ENCODE assay signal across 14 mouse cellular contexts in the genomic region with DNA sequence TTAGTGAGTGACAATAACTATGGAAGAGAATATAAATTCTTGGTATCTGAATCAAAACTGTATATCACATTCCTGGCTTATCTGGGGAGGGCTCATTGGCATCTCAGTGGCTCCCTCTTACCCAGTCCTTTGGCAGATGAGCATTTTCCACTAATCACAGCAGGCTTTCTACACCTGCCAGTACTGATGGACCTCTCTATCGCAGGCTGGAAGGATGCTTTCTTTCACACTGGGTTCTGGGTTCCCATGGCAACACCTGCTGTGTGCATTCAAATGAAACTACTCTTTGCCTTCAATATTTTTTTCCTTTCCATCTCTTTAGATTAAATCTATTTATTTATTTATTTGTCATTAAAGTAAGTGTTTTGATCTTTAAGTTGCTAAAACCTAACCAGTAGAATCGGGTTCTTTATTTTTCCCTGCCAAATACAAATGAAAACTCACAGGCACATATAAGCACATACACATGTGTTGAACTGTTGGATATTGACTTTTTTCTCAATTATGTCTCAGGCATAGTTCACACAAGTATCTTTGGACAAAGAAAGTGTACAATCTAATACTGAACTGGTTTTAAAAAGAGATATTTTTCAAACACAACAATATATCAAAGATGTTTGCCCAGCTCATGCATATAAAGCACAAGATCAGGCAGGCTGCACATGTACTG.
DNase-seq lines count a peak whose midpoint lies in the region; ATAC-seq lines count a peak whose summit lies in the region.
"Had no signal": no experiment of that assay in that cellular context is flagged by ENCODE, and none has a peak within 500 bp of the region (broad histone marks: within the 10 kb centered on the region; RNA-seq: fewer than 3 reads in every experiment).

No protein-coding gene starts in this region.

- no peaks in the 10 kb centered on the region for H3K9me3 ChIP-seq in neural tube, embryonic 12.5 days
- H3K9me3 ChIP-seq in hindbrain, embryonic 14.5 days (ENCODE audit: control insufficient read depth, low read length): no peaks in the 10 kb centered on the region
- H3K9me3 ChIP-seq: embryonic facial prominence, embryonic 12.5 days; lung, embryonic 15.5 days had no signal

- no peaks in the 10 kb centered on the region for H3K36me3 ChIP-seq in neural tube, embryonic 12.5 days
- no peaks in the 10 kb centered on the region for H3K36me3 ChIP-seq in hindbrain, embryonic 14.5 days (replicated peaks; ENCODE audit: control insufficient read depth, insufficient read depth)
- H3K36me3 ChIP-seq: embryonic facial prominence, embryonic 12.5 days; lung, embryonic 15.5 days had no signal

- WGBS in neural tube, embryonic 12.5 days: 68% methylated on average over 2 of the region's 2 CpGs
- 43% methylated on average over 2 of the region's 2 CpGs for WGBS in hindbrain, embryonic 14.5 days

- peak; percentile 56; the same call in 1 of the 2 replicates for ATAC-seq in neural tube, embryonic 12.5 days (ENCODE audit: low FRiP score, low read depth)
- ATAC-seq in hindbrain, embryonic 14.5 days (ENCODE audit: low FRiP score): peak; percentile 77; the same call in 1 of the 2 replicates
- ATAC-seq: Patski had no signal

- H3K4me1 ChIP-seq in neural tube, embryonic 12.5 days: no peaks in the 10 kb centered on the region
- 0 out of 2 replicates have a peak, but pooled peaks cover 4% of the 10 kb centered on the region for H3K4me1 ChIP-seq in hindbrain, embryonic 14.5 days (replicated peaks; ENCODE audit: control insufficient read depth, insufficient read depth, low read length)
- H3K4me1 ChIP-seq: embryonic facial prominence, embryonic 12.5 days; lung, embryonic 15.5 days had no signal

- no peak overlapping the region for H3K9ac ChIP-seq in neural tube, embryonic 12.5 days
- no peak overlapping the region for H3K9ac ChIP-seq in hindbrain, embryonic 14.5 days
- H3K9ac ChIP-seq: embryonic facial prominence, embryonic 12.5 days; lung, embryonic 15.5 days had no signal

- intact Hi-C loops in gastrocnemius, postnatal 14 days (cut with DNase I; ENCODE audit: low total_unique reads): no loop called here

- no peak overlapping the region for H3K4me3 ChIP-seq in neural tube, embryonic 12.5 days
- H3K4me3 ChIP-seq in hindbrain, embryonic 14.5 days (replicated peaks; ENCODE audit: low read length): no peak overlapping the region
- H3K4me3 ChIP-seq: embryonic facial prominence, embryonic 12.5 days; lung, embryonic 15.5 days had no signal

- H3K27ac ChIP-seq in neural tube, embryonic 12.5 days: no peak overlapping the region
- no peak overlapping the region for H3K27ac ChIP-seq in hindbrain, embryonic 14.5 days
- H3K27ac ChIP-seq: embryonic facial prominence, embryonic 12.5 days; lung, embryonic 15.5 days had no signal

- no peak overlapping the region for H3K4me2 ChIP-seq in neural tube, embryonic 12.5 days (replicated peaks)
- no peak overlapping the region for H3K4me2 ChIP-seq in hindbrain, embryonic 14.5 days (replicated peaks)
- H3K4me2 ChIP-seq: embryonic facial prominence, embryonic 12.5 days; lung, embryonic 15.5 days had no signal

- no peak for DNase-seq in neural tube, embryonic 10.5 days (ENCODE audit: extremely low spot score, low spot score)
- peak; percentile 29 for DNase-seq in cerebellum, adult 9-10 months
- DNase-seq in hindbrain, embryonic 14.5 days (ENCODE audit: low spot score): no peak
- peak; percentile 5 for DNase-seq in telencephalon, adult 2 months (ENCODE audit: low read depth, low spot score)
- no peak for DNase-seq in lung, adult 18-20 months
- DNase-seq in gastrocnemius, postnatal 14 days: no peak
- DNase-seq: heart, adult 11 months; heart, postnatal 36 days; kidney, adult 9 months; thymus, adult 2 months had no signal

- no peaks in the 10 kb centered on the region for H3K27me3 ChIP-seq in neural tube, embryonic 12.5 days (replicated peaks)
- no peaks in the 10 kb centered on the region for H3K27me3 ChIP-seq in hindbrain, embryonic 14.5 days (ENCODE audit: control insufficient read depth, insufficient read depth, low read length)
- H3K27me3 ChIP-seq: embryonic facial prominence, embryonic 12.5 days; lung, embryonic 15.5 days; Patski had no signal

Comparison
In these comparisons a context has a peak if more than half of its experiments do, and no peak if none do; other contexts are left out.
1. DNase-seq: peak in cerebellum, adult 9-10 months (single experiment) and telencephalon, adult 2 months (single experiment); none in neural tube, embryonic 10.5 days (single experiment), hindbrain, embryonic 14.5 days (single experiment), lung, adult 18-20 months (0 of 2) and gastrocnemius, postnatal 14 days (single experiment).